Mouse (Mus musculus) liver, adult 2 months (tissue): ENCODE data around the gene Shisal2b. TPM values are rescaled to one million over a fixed set of nuclear protein-coding genes. Genes with fewer than 3 reads are reported as not detected.

ENCODE experiments used
- DNase-seq: peaks from one replicate; pipeline ENCODE4 v3.0.0-alpha.2; 2011; ENCODE audit warnings: low read depth, low spot score; ENCODE audit errors: extremely low read depth
- H3K27ac ChIP-seq: fragments of 200-500 bp; replicated peaks from 2 replicates; pipeline ENCODE4 v1.5.1; 2012; ENCODE audit warnings: low read depth, mild to moderate bottlenecking, control low read depth, inconsistent platforms, low read length; ENCODE audit not compliant: insufficient read depth
- H3K27me3 ChIP-seq: fragments of 200-500 bp; 2 replicates; pipeline ENCODE4 v1.6.1; 2012; ENCODE audit warnings: mild to moderate bottlenecking, moderate library complexity, low read length, inconsistent platforms; ENCODE audit not compliant: control insufficient read depth, insufficient read depth
- H3K36me3 ChIP-seq: fragments of 200-500 bp; 2 replicates; pipeline ENCODE4 v1.6.1; 2012; ENCODE audit warnings: low read length, inconsistent platforms; ENCODE audit not compliant: control insufficient read depth, insufficient read depth
- H3K4me1 ChIP-seq: fragments of 200-500 bp; 2 replicates; pipeline ENCODE4 v1.6.1; 2011; ENCODE audit warnings: low read length; ENCODE audit not compliant: control insufficient read depth, insufficient read depth
- H3K4me3 ChIP-seq: fragments of 200-500 bp; 2 replicates; pipeline ENCODE4 v1.5.1; 2011; ENCODE audit warnings: low read depth, mild to moderate bottlenecking, control low read depth, low read length, moderate library complexity; ENCODE audit not compliant: insufficient read depth
- H3K79me2 ChIP-seq: fragments of 200-500 bp; 2 replicates; pipeline ENCODE4 v1.6.1; 2012; ENCODE audit warnings: inconsistent platforms, mild to moderate bottlenecking, low read length, moderate library complexity; ENCODE audit not compliant: control insufficient read depth, insufficient read depth
- H3K9ac ChIP-seq: fragments of 200-500 bp; 2 replicates; pipeline ENCODE4 v1.6.1; 2012; ENCODE audit warnings: low read depth, mild to moderate bottlenecking, control low read depth, inconsistent platforms, low read length
- CTCF ChIP-seq: fragments of 200-500 bp; IDR thresholded peaks from 2 replicates; pipeline ENCODE4 v1.5.1; 2011; ENCODE audit warnings: low read depth, low read length, control low read depth
- POLR2A ChIP-seq: fragments of 200-500 bp; IDR thresholded peaks from 2 replicates; pipeline ENCODE4 v1.6.1; 2011; ENCODE audit warnings: low read length, control low read depth; ENCODE audit not compliant: insufficient read depth; ENCODE audit errors: extremely low read depth
- WGBS: fragments of 180-500 bp; shearing (Covaris S2); methylation state at CpG from one replicate; pipeline ENCODE4 v1.1.7; 2018; 5-methylcytosine and 5-hydroxymethylcytosine counted together
- polyA plus RNA-seq: library from polyadenylated mRNA; depleted of rRNA; stranded (reverse); fragments of >200 nt; gene quantifications from 2 replicates; pipeline ENCODE4 v1.2.3, GENCODE M21; 2012
- total RNA-seq: library from RNA; depleted of rRNA; stranded (reverse); fragments of >200 nt; gene quantifications from 2 replicates; pipeline ENCODE4 v1.2.3, GENCODE M21; 2014

Gene Shisal2b
- total and polyA plus RNA-seq, 2 experiments = not detected

DNA sequence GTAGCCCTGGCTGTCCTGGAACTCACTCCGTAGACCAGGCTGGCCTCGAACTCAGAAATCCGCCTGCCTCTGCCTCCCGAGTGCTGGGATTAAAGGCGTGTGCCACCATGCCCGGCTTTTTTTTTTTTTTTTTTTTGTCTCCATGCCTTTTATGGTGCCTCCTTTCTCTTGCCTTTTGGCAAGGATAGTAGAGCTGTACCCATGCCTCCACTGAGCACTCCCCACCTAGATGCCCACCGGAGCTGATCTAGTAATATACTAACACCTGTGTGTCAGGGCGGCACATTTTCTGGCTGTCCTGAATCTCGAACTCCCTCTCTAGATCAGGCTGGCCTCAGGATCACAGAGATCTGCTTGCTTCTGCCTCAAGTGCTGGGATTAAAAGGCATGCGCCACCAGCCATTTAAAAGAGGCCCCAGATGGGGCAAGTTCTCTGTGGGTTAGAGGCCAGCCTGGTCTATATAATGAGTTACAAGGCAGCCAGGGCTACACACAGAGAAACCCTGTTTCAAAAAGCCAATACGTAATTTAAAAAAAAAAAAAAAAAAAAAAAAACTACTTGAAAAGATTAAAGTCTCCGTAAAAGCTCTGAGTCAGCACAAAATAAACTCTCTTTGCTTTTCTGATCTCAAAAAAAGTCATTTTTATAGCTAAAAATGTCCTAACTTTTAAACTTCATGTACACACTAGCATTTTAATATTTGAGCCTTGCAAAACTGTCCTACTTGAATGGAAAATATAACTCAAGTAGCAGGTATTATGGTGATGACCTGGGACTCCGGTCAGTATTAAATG is 20.2 kb downstream of the Shisal2b start:
- H3K4me1 ChIP-seq = no peaks in the 10 kb centered on the region
- no peak overlapping the region for H3K4me3 ChIP-seq
- DNase-seq = no peak
- H3K27me3 ChIP-seq = no peaks in the 10 kb centered on the region
- peaks cover 3% of the 10 kb centered on the region; the same call in 1 of the 2 replicates for H3K36me3 ChIP-seq
- H3K9ac ChIP-seq = no peak overlapping the region
- H3K27ac ChIP-seq = no peak overlapping the region
- H3K79me2 ChIP-seq = no peaks in the 10 kb centered on the region
- WGBS = 91% methylated on average over 9 of the region's 13 CpGs
- TF ChIP-seq POLR2A = no peak

DNA sequence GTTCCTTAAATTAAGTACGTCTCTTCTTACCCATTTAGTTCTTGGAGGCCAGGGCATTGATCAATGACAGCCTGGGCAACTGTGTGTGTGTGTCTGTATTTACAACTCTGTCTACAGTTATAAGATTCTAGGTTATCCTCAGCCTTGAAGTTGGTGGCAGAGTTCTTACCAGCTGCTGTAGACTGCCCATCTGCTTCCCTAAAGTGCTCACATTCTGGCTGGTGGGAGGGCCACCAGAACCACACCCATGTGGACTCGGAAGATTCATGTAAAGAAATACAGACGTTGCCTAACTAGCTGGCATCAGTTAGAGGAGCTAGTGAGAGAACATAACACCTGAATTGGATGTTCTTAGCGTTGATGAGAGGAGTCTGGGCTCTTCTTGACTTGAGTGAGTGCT is 21.8 kb downstream of the Shisal2b start:
- Histone ChIP-seq H3K9ac (no peak overlapping the region), H3K79me2 (no peaks in the 10 kb centered on the region), H3K36me3 (peaks cover 12% of the 10 kb centered on the region), H3K4me3 (no peak overlapping the region), H3K27me3 (no peaks in the 10 kb centered on the region), H3K4me1 (no peaks in the 10 kb centered on the region), H3K27ac (no peak overlapping the region)
- 65% methylated on average over 4 of the region's 4 CpGs for WGBS
- TF ChIP-seq POLR2A (no peak), CTCF (no peak)
- DNase-seq = no peak

DNA sequence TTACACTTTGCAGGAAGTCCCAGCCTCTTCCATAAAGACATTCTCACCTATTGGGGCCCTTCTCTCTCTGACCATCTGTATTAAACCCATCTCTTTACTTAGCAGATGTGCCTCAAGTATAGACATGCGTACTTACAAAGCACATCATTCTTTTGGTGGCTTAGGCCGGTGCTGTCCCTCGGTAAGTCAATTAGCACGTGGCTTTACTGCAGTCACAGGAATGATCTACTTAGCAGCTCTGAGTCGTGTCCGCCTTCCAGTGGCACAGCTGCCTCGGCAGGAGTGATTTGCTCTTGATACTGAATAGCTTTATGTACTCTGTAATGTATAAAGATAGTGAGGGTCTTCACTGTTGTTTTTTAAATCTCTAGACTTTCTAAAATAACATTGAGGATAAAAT is 26.1 kb downstream of the Shisal2b start:
- Histone ChIP-seq H3K79me2 (no peaks in the 10 kb centered on the region), H3K4me1 (no peaks in the 10 kb centered on the region), H3K36me3 (peaks cover 33% of the 10 kb centered on the region), H3K9ac (no peak overlapping the region), H3K4me3 (no peak overlapping the region), H3K27me3 (no peaks in the 10 kb centered on the region), H3K27ac (no peak overlapping the region)
- DNase-seq = no peak
- 80% methylated on average over 7 of the region's 7 CpGs for WGBS
- TF ChIP-seq POLR2A = no peak
- TF ChIP-seq CTCF = no peak

DNA sequence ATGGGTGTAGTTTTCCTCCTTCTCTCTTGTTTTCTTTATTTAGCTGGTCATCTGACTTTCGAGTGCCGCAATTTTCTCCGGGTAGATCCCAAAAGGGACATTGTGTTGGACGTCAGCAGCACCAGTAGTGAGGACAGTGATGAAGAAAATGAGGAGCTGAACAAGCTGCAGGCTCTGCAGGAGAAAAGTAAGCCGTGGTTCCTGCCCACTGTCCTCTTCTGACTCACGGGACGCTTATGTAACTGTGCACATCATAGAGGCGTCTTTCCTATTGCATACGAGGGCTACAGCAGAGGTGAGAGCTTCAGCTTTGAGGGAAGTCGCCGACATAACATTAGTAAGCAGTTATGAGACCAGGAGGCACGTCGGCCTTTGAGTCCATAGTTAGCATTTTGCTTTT is 30.9 kb downstream of the Shisal2b start:
- H3K79me2 ChIP-seq = no peaks in the 10 kb centered on the region
- WGBS = 95% methylated on average over 13 of the region's 13 CpGs
- H3K27ac ChIP-seq = no peak overlapping the region
- TF ChIP-seq POLR2A = no peak
- TF ChIP-seq CTCF = no peak
- no peak overlapping the region for H3K4me3 ChIP-seq
- H3K36me3 ChIP-seq = peaks cover 45% of the 10 kb centered on the region
- no peak for DNase-seq
- no peaks in the 10 kb centered on the region for H3K4me1 ChIP-seq
- no peak overlapping the region for H3K9ac ChIP-seq
- H3K27me3 ChIP-seq = no peaks in the 10 kb centered on the region

DNA sequence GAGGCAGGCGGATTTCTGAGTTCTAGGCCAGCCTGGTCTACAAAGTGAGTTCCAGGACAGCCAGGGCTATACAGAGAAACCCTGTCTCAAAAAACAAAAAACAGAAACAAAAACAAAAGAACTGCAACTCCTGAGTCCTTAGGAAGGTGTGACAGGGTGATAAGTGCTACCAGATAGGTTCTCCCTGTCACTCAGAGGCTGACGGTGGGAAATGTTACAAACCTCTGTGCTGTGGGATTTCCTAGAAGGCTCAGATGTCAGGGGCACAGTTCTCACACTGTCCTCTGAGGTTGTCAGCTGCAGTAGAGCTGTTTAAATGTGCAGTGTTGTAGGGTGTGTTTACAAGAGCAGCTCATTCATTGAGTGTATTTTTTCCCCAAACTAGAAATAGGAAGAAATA is 38.2 kb downstream of the Shisal2b start:
- H3K4me1 ChIP-seq = no peaks in the 10 kb centered on the region
- H3K9ac ChIP-seq = no peak overlapping the region
- no peaks in the 10 kb centered on the region for H3K27me3 ChIP-seq
- 96% methylated on average over 2 of the region's 2 CpGs for WGBS
- H3K36me3 ChIP-seq = peaks cover 14% of the 10 kb centered on the region
- TF ChIP-seq CTCF (no peak), POLR2A (no peak)
- DNase-seq = no peak
- H3K27ac ChIP-seq = no peak overlapping the region
- H3K79me2 ChIP-seq = no peaks in the 10 kb centered on the region
- no peak overlapping the region for H3K4me3 ChIP-seq

DNA sequence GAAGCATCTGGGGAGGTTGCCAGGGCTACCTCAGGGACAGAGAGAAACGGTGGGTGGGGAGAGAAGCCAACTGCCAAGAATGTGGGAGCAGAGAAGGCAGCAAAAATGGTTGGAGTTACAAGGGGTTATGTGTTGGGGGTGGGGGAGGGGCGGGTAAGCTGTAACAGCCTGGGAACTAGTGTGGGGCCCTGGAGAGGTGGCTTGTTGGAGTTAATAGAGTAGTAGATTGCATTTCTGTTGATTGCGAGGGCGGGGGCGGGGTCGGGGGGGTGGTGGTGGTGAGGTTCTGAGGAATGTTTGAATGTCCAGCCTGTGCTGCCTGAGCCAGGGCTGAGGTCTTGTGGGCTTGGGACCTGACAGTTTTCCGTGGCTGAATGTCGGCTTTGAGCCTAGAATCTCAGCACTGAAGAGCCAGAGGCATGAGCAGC is 41.3 kb downstream of the Shisal2b start:
- Histone ChIP-seq H3K27ac (no peak overlapping the region), H3K4me1 (no peaks in the 10 kb centered on the region; the same call in 1 of the 2 replicates), H3K9ac (no peak overlapping the region), H3K36me3 (peaks cover 4% of the 10 kb centered on the region), H3K4me3 (no peak overlapping the region), H3K79me2 (peaks cover 8% of the 10 kb centered on the region; the same call in 1 of the 2 replicates), H3K27me3 (no peaks in the 10 kb centered on the region)
- TF ChIP-seq POLR2A (no peak), CTCF (no peak)
- DNase-seq = no peak
- WGBS = 63% methylated on average over 8 of the region's 8 CpGs
